15 mouse cellular contexts compared by ENCODE assay signal in the genomic region with DNA sequence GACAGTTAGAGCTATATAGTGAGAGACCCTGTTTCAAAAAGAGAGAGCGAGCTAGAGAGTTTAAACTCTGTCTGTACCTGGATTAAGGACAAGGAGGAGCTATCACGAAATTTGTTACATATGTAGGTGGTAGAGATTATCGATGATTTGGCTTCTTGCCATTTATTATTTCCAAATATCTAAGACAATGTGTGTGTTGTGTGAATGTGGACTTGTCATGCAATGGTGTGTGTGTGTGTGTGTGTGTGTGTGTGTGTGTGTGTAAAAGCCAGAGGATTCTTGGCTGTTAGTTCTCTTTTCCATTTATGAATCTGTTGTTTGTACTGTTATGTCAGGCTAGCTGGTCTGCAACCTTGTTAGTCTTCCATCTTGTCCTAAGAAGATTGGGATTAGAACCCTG.
"Had no signal": no experiment of that assay in that cellular context is flagged by ENCODE, and none has a peak within 500 bp of the region (broad histone marks: within the 10 kb centered on the region; RNA-seq: fewer than 3 reads in every experiment).

No protein-coding gene starts in this region.

- H3K27ac ChIP-seq: neural tube, embryonic 13.5 days; neural tube, embryonic 15.5 days; stomach, embryonic 15.5 days; stomach, postnatal 0 days had no signal

- H3K27me3 ChIP-seq: neural tube, embryonic 13.5 days; neural tube, embryonic 15.5 days; stomach, embryonic 15.5 days had no signal

- H3K4me2 ChIP-seq: neural tube, embryonic 13.5 days; neural tube, embryonic 15.5 days; stomach, embryonic 15.5 days had no signal

- DNase-seq: retina, postnatal 1 day; right cerebral cortex, adult 18-20 months; right cerebral cortex, postnatal 14 days; right cerebral cortex, postnatal 25 days; right cerebral cortex, postnatal 4 days; spleen, adult 18-20 months; thymus, adult 18-20 months; thymus, adult 2 months; thymus, postnatal 25 days; thymus, postnatal 36 days; thymus, postnatal 4 days had no signal

- H3K9me3 ChIP-seq: neural tube, embryonic 13.5 days; neural tube, embryonic 15.5 days; stomach, embryonic 15.5 days had no signal

- H3K9ac ChIP-seq: neural tube, embryonic 13.5 days; neural tube, embryonic 15.5 days; stomach, embryonic 15.5 days had no signal

- H3K4me1 ChIP-seq: stomach, embryonic 15.5 days had no signal

- H3K4me3 ChIP-seq: neural tube, embryonic 13.5 days; neural tube, embryonic 15.5 days; stomach, embryonic 15.5 days had no signal
